Mouse (Mus musculus): ENCODE measurements around the gene Pfn4.

- TF ChIP-seq MAFK (IDR thresholded peaks at IDR 0.05; ENCODE audit: insufficient replicate concordance, low read length), result no peak
- no peak for TF ChIP-seq CTCF (conservative IDR thresholded peaks at IDR 0.05 in 1 of 2, IDR thresholded peaks at IDR 0.05 in 1 of 2; ENCODE audit: low read depth in 2 of 2, low read length in 2 of 2)
- TF ChIP-seq USF2 (conservative IDR thresholded peaks at IDR 0.05; ENCODE audit: low read depth, low read length), result no peak
- no peak for TF ChIP-seq EP300 (IDR thresholded peaks at IDR 0.05; ENCODE audit: low read length)
- TF ChIP-seq USF1 (IDR thresholded peaks at IDR 0.05; ENCODE audit: low read depth, low read length), result no peak
- no peak for TF ChIP-seq RAD21 (IDR thresholded peaks at IDR 0.05; ENCODE audit: low read depth, low read length)
Observed at GRCm38 (mm10) chr12:4777734-4778133, 8.9 kb downstream of the Pfn4 start.

Data from CH12.LX (cell line).